ENCODE assay signal across 8 mouse cellular contexts in genomic region chr17:56078361-56078760, GRCm38 (mm10). TPM values are rescaled to one million over a fixed set of nuclear protein-coding genes. Genes with fewer than 3 reads are reported as not detected.
A peak's percentile ranks its signal among the peaks of the same experiment; 100 is the strongest.
DNase-seq lines count a peak whose midpoint lies in the region; ATAC-seq and TF ChIP-seq lines count a peak whose summit lies in the region.
"Not testable (repeated sequence)": the region's sequence is repeated elsewhere in the genome, so short reads cannot be mapped to it uniquely, and the experiment has no call there.

No protein-coding gene starts in this region.

- TF ChIP-seq POLR2A in small intestine, adult 2 months (IDR thresholded peaks at IDR 0.05; ENCODE audit: low read depth, low read length), result not testable (repeated sequence)

- not testable (repeated sequence) for H3K27me3 ChIP-seq in forebrain, embryonic 14.5 days (replicated peaks; ENCODE audit: control insufficient read depth, insufficient read depth, low read length); hindbrain, embryonic 10.5 days (ENCODE audit: insufficient read depth, poor library complexity, severe bottlenecking); limb, embryonic 15.5 days; midbrain, embryonic 10.5 days (ENCODE audit: low read depth, poor library complexity, severe bottlenecking); small intestine, adult 2 months (ENCODE audit: control insufficient read depth, insufficient read depth, low read length)

- not testable (repeated sequence) for H3K9ac ChIP-seq in forebrain, embryonic 14.5 days (ENCODE audit: low read length); limb, embryonic 15.5 days

- peak; percentile 28 for DNase-seq in CD4-positive, CD25-positive, alpha-beta regulatory T cell, adult 2 months (ENCODE audit: low read depth, low spot score)
- DNase-seq in cerebellum, adult 8-10 months, result peak; percentile 48
- not testable (repeated sequence) for DNase-seq in forebrain, embryonic 14.5 days (ENCODE audit: low spot score); hindbrain, embryonic 10.5 days (ENCODE audit: low spot score); midbrain, embryonic 10.5 days (ENCODE audit: low spot score)
- DNase-seq in kidney, adult 9 months, result peak; percentile 53

- H3K4me2 ChIP-seq in forebrain, embryonic 14.5 days (ENCODE audit: low read length), result peak overlapping the region; percentile 37
- H3K4me2 ChIP-seq in limb, embryonic 15.5 days, result peak overlapping the region; percentile 36

- 67% methylated on average over 9 of the region's 9 CpGs for WGBS in forebrain, embryonic 14.5 days
- 64% methylated on average over 9 of the region's 9 CpGs for WGBS in hindbrain, embryonic 10.5 days
- WGBS in limb, embryonic 15.5 days, result 64% methylated on average over 9 of the region's 9 CpGs
- WGBS in midbrain, embryonic 10.5 days, result 65% methylated on average over 9 of the region's 9 CpGs
- 64% methylated on average over 9 of the region's 9 CpGs for WGBS in small intestine, adult 2 months

- peaks cover 13% of the 10 kb centered on the region for H3K36me3 ChIP-seq in forebrain, embryonic 14.5 days (ENCODE audit: control insufficient read depth, insufficient read depth, low read length)
- peaks cover 17% of the 10 kb centered on the region for H3K36me3 ChIP-seq in hindbrain, embryonic 10.5 days
- H3K36me3 ChIP-seq in limb, embryonic 15.5 days, result peaks cover 16% of the 10 kb centered on the region
- H3K36me3 ChIP-seq in midbrain, embryonic 10.5 days, result peaks cover 16% of the 10 kb centered on the region
- H3K36me3 ChIP-seq in small intestine, adult 2 months (ENCODE audit: control insufficient read depth, insufficient read depth, low read length), result not testable (repeated sequence)

- not testable (repeated sequence) for TF ChIP-seq CTCF in small intestine, adult 2 months (IDR thresholded peaks at IDR 0.05; ENCODE audit: extremely low read depth, insufficient read length, insufficient replicate concordance, low read depth, low read length)

- peaks cover 27% of the 10 kb centered on the region for H3K4me1 ChIP-seq in forebrain, embryonic 14.5 days (ENCODE audit: control insufficient read depth, insufficient read depth, low read length)
- H3K4me1 ChIP-seq in hindbrain, embryonic 10.5 days (replicated peaks), result peaks cover 54% of the 10 kb centered on the region
- H3K4me1 ChIP-seq in limb, embryonic 15.5 days, result peaks cover 40% of the 10 kb centered on the region
- peaks cover 54% of the 10 kb centered on the region for H3K4me1 ChIP-seq in midbrain, embryonic 10.5 days
- peaks cover 15% of the 10 kb centered on the region for H3K4me1 ChIP-seq in small intestine, adult 2 months (ENCODE audit: control insufficient read depth, insufficient read depth, insufficient read length, low read length)

- not testable (repeated sequence) for H3K27ac ChIP-seq in forebrain, embryonic 14.5 days (ENCODE audit: low read depth, low read length)
- H3K27ac ChIP-seq in hindbrain, embryonic 10.5 days, result peak overlapping the region; percentile 50
- H3K27ac ChIP-seq in limb, embryonic 15.5 days, result peak overlapping the region; percentile 39; the same call in 1 of the 2 replicates
- peak overlapping the region; percentile 68 for H3K27ac ChIP-seq in midbrain, embryonic 10.5 days (replicated peaks)
- H3K27ac ChIP-seq in small intestine, adult 2 months (ENCODE audit: insufficient read depth, low read depth, low read length), result 0 out of 2 replicates have a peak overlapping the region, but pooled peaks have one; percentile 36

- ATAC-seq in forebrain, embryonic 14.5 days; limb, embryonic 15.5 days (ENCODE audit: insufficient number of reproducible peaks, low FRiP score, low TSS enrichment, low read depth): not testable (repeated sequence)

- peak overlapping the region; percentile 89; the same call in 1 of the 2 replicates for H3K4me3 ChIP-seq in forebrain, embryonic 14.5 days (ENCODE audit: low read depth, low read length)
- H3K4me3 ChIP-seq in hindbrain, embryonic 10.5 days, result peak overlapping the region; percentile 98
- peak overlapping the region; percentile 85 for H3K4me3 ChIP-seq in limb, embryonic 15.5 days
- peak overlapping the region; percentile 95 for H3K4me3 ChIP-seq in midbrain, embryonic 10.5 days
- peak overlapping the region; percentile 34; the same call in 1 of the 2 replicates for H3K4me3 ChIP-seq in small intestine, adult 2 months (ENCODE audit: low read depth, low read length)

- not testable (repeated sequence) for H3K9me3 ChIP-seq in forebrain, embryonic 14.5 days (replicated peaks; ENCODE audit: control insufficient read depth, low read length); hindbrain, embryonic 10.5 days; limb, embryonic 15.5 days; midbrain, embryonic 10.5 days (replicated peaks)

RNA-seq across cellular contexts. Expression of gene Hdgfl2, which starts 1.1 kb away (rescaled TPM):
- 81.5 and 109 TPM in 2 replicates for polyA plus RNA-seq in forebrain, embryonic 14.5 days (2014; fragmentation: Nextera tagmentation; extraction: Ambion mirVana)
- 186 and 190 TPM in 2 replicates for polyA plus RNA-seq in hindbrain, embryonic 10.5 days (2016; fragmentation: Nextera tagmentation; extraction: Ambion mirVana)
- polyA plus RNA-seq in limb, embryonic 15.5 days (2015; fragmentation: Nextera tagmentation; extraction: Ambion mirVana), result 103 and 106 TPM in 2 replicates
- 188 and 191 TPM in 2 replicates for polyA plus RNA-seq in midbrain, embryonic 10.5 days (2016; fragmentation: Nextera tagmentation; extraction: Ambion mirVana)
- 23.1 and 24.2 TPM in 2 replicates for polyA plus RNA-seq in small intestine, adult 2 months (2012; rRNA removed)

RNA-seq across cellular contexts. Expression of gene Ubxn6, which starts 3.5 kb away (rescaled TPM):
- polyA plus RNA-seq in forebrain, embryonic 14.5 days (2014; fragmentation: Nextera tagmentation; extraction: Ambion mirVana), result 68.8 and 83.7 TPM in 2 replicates
- 38.7 and 52.7 TPM in 2 replicates for polyA plus RNA-seq in hindbrain, embryonic 10.5 days (2016; fragmentation: Nextera tagmentation; extraction: Ambion mirVana)
- polyA plus RNA-seq in limb, embryonic 15.5 days (2015; fragmentation: Nextera tagmentation; extraction: Ambion mirVana), result 42.1 and 45.6 TPM in 2 replicates
- 35.7 and 41.2 TPM in 2 replicates for polyA plus RNA-seq in midbrain, embryonic 10.5 days (2016; fragmentation: Nextera tagmentation; extraction: Ambion mirVana)
- 27.4 and 57.1 TPM in 2 replicates for polyA plus RNA-seq in small intestine, adult 2 months (2012; rRNA removed)

RNA-seq across cellular contexts. Expression of gene Plin4, which starts 31.2 kb away (rescaled TPM):
- 0.04 and 0.07 TPM in 2 replicates for polyA plus RNA-seq in forebrain, embryonic 14.5 days (2014; fragmentation: Nextera tagmentation; extraction: Ambion mirVana)
- polyA plus RNA-seq in hindbrain, embryonic 10.5 days (2016; fragmentation: Nextera tagmentation; extraction: Ambion mirVana), result 0.04 and 0.06 TPM in 2 replicates
- polyA plus RNA-seq in limb, embryonic 15.5 days (2015; fragmentation: Nextera tagmentation; extraction: Ambion mirVana), result 0.03 and 0.11 TPM in 2 replicates
- polyA plus RNA-seq in midbrain, embryonic 10.5 days (2016; fragmentation: Nextera tagmentation; extraction: Ambion mirVana), result 0.04 and 0.11 TPM in 2 replicates
- polyA plus RNA-seq in small intestine, adult 2 months (2012; rRNA removed), result 6.2 and 8.9 TPM in 2 replicates

RNA-seq across cellular contexts. Expression of gene Chaf1a, which starts 38.1 kb away (rescaled TPM):
- 6.8 and 6.9 TPM in 2 replicates for polyA plus RNA-seq in forebrain, embryonic 14.5 days (2014; fragmentation: Nextera tagmentation; extraction: Ambion mirVana)
- polyA plus RNA-seq in hindbrain, embryonic 10.5 days (2016; fragmentation: Nextera tagmentation; extraction: Ambion mirVana), result 35.3 and 46.0 TPM in 2 replicates
- 19.1 and 21.4 TPM in 2 replicates for polyA plus RNA-seq in limb, embryonic 15.5 days (2015; fragmentation: Nextera tagmentation; extraction: Ambion mirVana)
- polyA plus RNA-seq in midbrain, embryonic 10.5 days (2016; fragmentation: Nextera tagmentation; extraction: Ambion mirVana), result 45.4 and 49.3 TPM in 2 replicates
- 1.9 and 4.1 TPM in 2 replicates for polyA plus RNA-seq in small intestine, adult 2 months (2012; rRNA removed)

RNA-seq across cellular contexts. Expression of gene Plin5, which starts 39.0 kb away (rescaled TPM):
- polyA plus RNA-seq in forebrain, embryonic 14.5 days (2014; fragmentation: Nextera tagmentation; extraction: Ambion mirVana), result 0.42 and 0.67 TPM in 2 replicates
- polyA plus RNA-seq in hindbrain, embryonic 10.5 days (2016; fragmentation: Nextera tagmentation; extraction: Ambion mirVana), result 0.39 and 0.42 TPM in 2 replicates
- polyA plus RNA-seq in limb, embryonic 15.5 days (2015; fragmentation: Nextera tagmentation; extraction: Ambion mirVana), result 0.12 and 0.60 TPM in 2 replicates
- 0.11 and 0.21 TPM in 2 replicates for polyA plus RNA-seq in midbrain, embryonic 10.5 days (2016; fragmentation: Nextera tagmentation; extraction: Ambion mirVana)
- 0.04 and 0.05 TPM in 2 replicates for polyA plus RNA-seq in small intestine, adult 2 months (2012; rRNA removed)

Comparison
In these comparisons a context has a peak if more than half of its experiments do, and no peak if none do; other contexts are left out.
1. H3K4me3 ChIP-seq: peak in every context shown above with its lines; median percentile 98 in hindbrain, embryonic 10.5 days; 95 in midbrain, embryonic 10.5 days; 89 in forebrain, embryonic 14.5 days; 85 in limb, embryonic 15.5 days; 34 in small intestine, adult 2 months.